Mouse (Mus musculus): Measurements from ENCODE around the gene Gabra5.

The Gabra5 gene

GRCm38 (mm10) chr7:57386517-57387340 is 123.1 kb downstream of the Gabra5 start, which contains the start of gene Gabrg3:
Gene Gabrg3, minus strand, starts transcription at chr7:57387188.
- DNase-seq (ENCODE audit: low read depth in 1 of 2, low spot score in 2 of 2): no peak

- no peak for DNase-seq (ENCODE audit: low read depth in 1 of 2, low spot score in 2 of 2)
These were observed 125.7 kb downstream of the Gabra5 start for GRCm38 (mm10) chr7:57384112-57384511.

DNA sequence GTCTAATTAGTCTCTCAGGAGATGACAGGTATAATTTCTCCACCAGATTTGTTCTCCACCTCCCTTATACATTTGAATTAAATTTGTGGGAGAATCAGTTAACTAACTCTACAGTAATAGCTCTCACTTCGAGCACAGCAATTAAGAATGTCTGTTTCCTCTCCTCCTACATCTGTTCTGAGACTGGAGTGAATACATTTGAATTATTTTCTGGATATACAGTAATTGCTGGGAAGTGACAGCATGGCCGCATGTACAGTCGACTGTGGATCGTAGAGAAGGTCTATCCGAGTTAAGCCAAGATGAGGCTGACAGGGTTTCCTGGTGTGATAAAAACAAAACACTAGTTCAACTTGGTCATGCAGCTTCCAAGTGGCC is 143.9 kb downstream of the Gabra5 start:
- no peak for DNase-seq (ENCODE audit: low read depth in 1 of 2, low spot score in 2 of 2)

- no peak for DNase-seq (ENCODE audit: low read depth in 1 of 2, low spot score in 2 of 2)
These were observed 144.5 kb downstream of the Gabra5 start for GRCm38 (mm10) chr7:57365134-57366012.

DNA sequence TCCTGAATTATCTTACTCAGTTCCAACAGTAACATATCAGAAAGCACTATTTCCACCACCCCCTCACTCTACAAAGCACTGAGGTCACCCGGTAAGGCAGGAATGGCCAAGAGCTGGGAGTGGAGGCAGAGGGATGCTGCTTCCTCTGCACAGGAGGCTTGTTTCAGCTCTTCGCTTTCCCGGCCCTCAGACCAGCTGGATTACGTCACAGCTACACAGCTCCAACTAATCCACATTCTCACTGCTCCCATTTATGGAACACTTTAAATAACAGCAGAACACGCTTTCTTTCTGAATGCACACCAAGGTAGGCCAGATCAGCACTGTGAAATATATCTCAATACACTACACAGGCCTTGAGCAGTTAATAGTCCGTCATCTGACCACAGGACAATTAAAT is 146.0 kb downstream of the Gabra5 start:
- DNase-seq (ENCODE audit: low read depth in 1 of 2, low spot score in 2 of 2): no peak

DNA sequence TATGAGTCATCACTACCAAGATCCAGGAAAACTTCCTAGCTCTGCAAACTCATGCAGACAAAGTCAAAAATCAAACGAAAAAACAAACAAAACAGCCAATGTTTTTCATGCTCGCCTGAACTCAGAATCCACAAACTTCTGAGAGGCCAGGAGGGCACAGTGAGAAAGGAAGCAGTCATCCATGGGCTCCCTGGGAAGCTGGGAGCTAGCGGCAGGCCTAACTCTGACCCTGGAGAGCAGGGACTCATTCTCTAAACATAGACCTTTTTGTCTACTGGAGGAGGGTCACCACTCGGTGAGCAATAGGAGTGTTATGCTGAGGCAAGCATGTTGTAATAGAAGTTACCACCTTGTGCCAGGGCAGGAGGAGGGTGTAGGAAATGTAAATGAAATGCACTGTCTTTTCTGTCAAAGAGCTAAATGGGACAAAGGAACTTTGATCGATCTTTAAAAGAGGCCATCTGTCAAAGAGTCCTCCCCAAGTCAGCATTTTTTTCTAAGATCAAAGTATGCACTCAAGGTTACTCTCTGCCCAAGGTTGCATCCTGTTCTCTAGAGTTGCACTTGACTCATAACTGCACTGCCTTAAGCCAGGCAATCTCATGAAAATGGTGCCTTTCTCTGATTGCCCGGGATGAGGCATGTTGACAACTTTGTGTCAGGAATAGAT is 151.9 kb downstream of the Gabra5 start:
- no peak for DNase-seq (ENCODE audit: low read depth in 1 of 2, low spot score in 2 of 2)

Data from monocyte, adult 2 months (primary cell).